Mouse (Mus musculus): ENCODE measurements around the gene Gm29110.
"Not testable (repeated sequence)": the region's sequence is repeated elsewhere in the genome, so short reads cannot be mapped to it uniquely, and the experiment has no call there.

Gene Gm29110

GRCm38 (mm10) chrY:74470231-74470630 lies at the start of gene Gm29110:
Gene Gm29110, plus strand, starts transcription at chrY:74470531.
- DNase-seq (ENCODE audit: low spot score), result not testable (repeated sequence)

Data from c-Kit-positive CD71-positive TER-119-positive erythroid progenitor cells, embryonic 14.5 days (primary cell).